Mouse (Mus musculus): ENCODE measurements at regions not wholly inside any gene's neighbourhood (a gene's known extent, or its start where the extent isn't known, plus 50 kb on each side); places are given as distances from the start of the nearest gene placed in this dataset.

DNA sequence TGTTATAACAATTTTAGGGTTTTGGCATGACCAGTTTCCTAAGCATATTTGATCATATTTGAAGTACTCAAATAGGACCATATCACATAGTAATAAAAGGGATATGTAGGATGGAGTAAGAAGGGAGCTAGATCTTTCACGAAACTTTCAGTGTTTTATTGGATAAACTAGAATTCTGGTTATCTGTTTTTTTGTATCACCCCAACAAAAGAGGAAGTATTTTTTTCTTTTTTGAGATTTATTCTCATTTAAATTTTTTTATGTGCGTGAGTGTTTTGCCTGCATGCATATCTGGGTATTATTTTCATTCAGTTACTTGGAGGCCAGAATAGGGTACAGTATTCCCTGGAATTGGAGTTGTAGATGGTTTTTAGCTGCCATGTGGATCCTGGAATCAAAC lies 50.3 kb upstream of the P2ry10 start:
- WGBS = 93% methylated on average over 2 of the region's 2 CpGs
- Histone ChIP-seq H3K4me3 (ENCODE audit: insufficient read depth, low read depth, low read length) (no peak overlapping the region), H3K36me3 (ENCODE audit: control insufficient read depth, insufficient read depth, low read length) (no peaks in the 10 kb centered on the region), H3K27me3 (replicated peaks; ENCODE audit: control insufficient read depth, insufficient read depth, low read length) (no peaks in the 10 kb centered on the region), H3K4me1 (ENCODE audit: control insufficient read depth, insufficient read depth, low read length) (no peaks in the 10 kb centered on the region), H3K27ac (ENCODE audit: insufficient read depth, low read depth, low read length) (no peak overlapping the region)
- TF ChIP-seq POLR2A (IDR thresholded peaks at IDR 0.05; ENCODE audit: low read depth, low read length) = no peak
- no peak for DNase-seq
